ENCODE assay signal across 18 mouse cellular contexts in the genomic region with DNA sequence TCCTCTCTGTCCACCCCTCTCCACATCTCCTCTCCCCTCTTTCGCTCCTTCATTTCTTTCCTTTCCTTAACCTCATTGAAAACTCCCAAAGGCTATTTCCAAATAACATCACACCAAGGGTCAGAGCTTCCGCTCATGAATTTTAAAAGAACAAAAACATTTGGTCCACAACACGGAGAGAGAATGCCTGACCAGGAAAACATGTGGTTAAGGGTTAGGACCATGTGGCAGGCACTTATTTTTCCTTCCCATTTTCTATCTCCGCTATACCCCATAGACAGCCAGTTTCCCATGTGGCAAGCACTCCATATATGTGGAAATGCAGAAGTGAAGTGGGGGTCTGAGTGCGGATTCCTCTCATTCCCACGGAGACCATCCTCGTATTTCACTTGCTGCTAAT.
"Had no signal": no experiment of that assay in that cellular context is flagged by ENCODE, and none has a peak within 500 bp of the region (broad histone marks: within the 10 kb centered on the region; RNA-seq: fewer than 3 reads in every experiment).

No protein-coding gene starts in this region.

- H3K27ac ChIP-seq: liver, embryonic 15.5 days; lung, embryonic 15.5 days; macrophage; midbrain, embryonic 13.5 days; midbrain, embryonic 15.5 days; neural tube, embryonic 12.5 days; stomach, embryonic 15.5 days; stomach, postnatal 0 days had no signal

- H3K4me3 ChIP-seq: liver, embryonic 15.5 days; lung, embryonic 15.5 days; megakaryocyte, embryonic 14.5 days; midbrain, embryonic 13.5 days; midbrain, embryonic 15.5 days; neural tube, embryonic 12.5 days; stomach, embryonic 15.5 days had no signal

- H3K36me3 ChIP-seq: liver, embryonic 15.5 days; lung, embryonic 15.5 days; midbrain, embryonic 13.5 days; midbrain, embryonic 15.5 days; neural tube, embryonic 12.5 days; stomach, embryonic 15.5 days had no signal

- H3K9me3 ChIP-seq: liver, embryonic 15.5 days; lung, embryonic 15.5 days; megakaryocyte, embryonic 14.5 days; midbrain, embryonic 13.5 days; midbrain, embryonic 15.5 days; neural tube, embryonic 12.5 days; stomach, embryonic 15.5 days had no signal

- ATAC-seq: liver, postnatal 0 days; lung, postnatal 0 days; midbrain, embryonic 13.5 days; midbrain, embryonic 15.5 days had no signal

- DNase-seq: liver, postnatal 0 days; lung, adult 2 months; lung, postnatal 14 days; lung, postnatal 36 days; right cerebral cortex, postnatal 14 days; thymus, adult 2 months; thymus, postnatal 25 days; thymus, postnatal 4 days had no signal

- H3K4me1 ChIP-seq: liver, embryonic 15.5 days; megakaryocyte, embryonic 14.5 days; midbrain, embryonic 13.5 days; midbrain, embryonic 15.5 days; stomach, embryonic 15.5 days had no signal

- H3K27me3 ChIP-seq: liver, embryonic 15.5 days; lung, embryonic 15.5 days; midbrain, embryonic 15.5 days; neural tube, embryonic 12.5 days; stomach, embryonic 15.5 days had no signal
